In genomic region chr12:83925160-83925703, GRCm38 (mm10) we compare ENCODE assay signal across 16 mouse cellular contexts. TPM values are rescaled to one million over a fixed set of nuclear protein-coding genes. Genes with fewer than 3 reads are reported as not detected.
DNase-seq lines count a peak whose midpoint lies in the region; ATAC-seq lines count a peak whose summit lies in the region.
"Had no signal": no experiment of that assay in that cellular context is flagged by ENCODE, and none has a peak within 500 bp of the region (broad histone marks: within the 10 kb centered on the region; RNA-seq: fewer than 3 reads in every experiment).

No protein-coding gene starts in this region.

- ATAC-seq in lung, embryonic 16.5 days (ENCODE audit: low read depth): no peak
- no peak for ATAC-seq in megakaryocyte-erythroid progenitor cell, adult 5-6 weeks (replicated peaks; ENCODE audit: low FRiP score, low TSS enrichment, poor library complexity, severe bottlenecking)

- intact Hi-C loops in left cerebral cortex, postnatal 14 days (cut with DNase I): loop anchor here (10.0 kb wide), 1 partner anchor 70 kb away; no protein-coding TSS in a partner anchor

- no peaks in the 10 kb centered on the region for H3K27me3 ChIP-seq in lung, embryonic 16.5 days (ENCODE audit: control insufficient read depth, insufficient read depth, low read depth, low read length)
- H3K27me3 ChIP-seq: hindbrain, embryonic 12.5 days; megakaryocyte, embryonic 14.5 days had no signal

- H3K27ac ChIP-seq in lung, embryonic 16.5 days (ENCODE audit: low read length): no peak overlapping the region
- H3K27ac ChIP-seq: hindbrain, embryonic 12.5 days; limb, embryonic 10.5 days had no signal

- H3K9ac ChIP-seq in lung, embryonic 16.5 days (ENCODE audit: low read length): 0 out of 2 replicates have a peak overlapping the region, but pooled peaks have one; percentile 12
- H3K9ac ChIP-seq: hindbrain, embryonic 12.5 days had no signal

- WGBS in lung, embryonic 16.5 days: 48% methylated on average over 7 of the region's 7 CpGs

- H3K9me3 ChIP-seq in lung, embryonic 16.5 days (ENCODE audit: control insufficient read depth, low read length): no peaks in the 10 kb centered on the region
- H3K9me3 ChIP-seq: hindbrain, embryonic 12.5 days; limb, embryonic 10.5 days; megakaryocyte, embryonic 14.5 days had no signal

- H3K4me3 ChIP-seq in lung, embryonic 16.5 days (ENCODE audit: low read length): no peak overlapping the region
- H3K4me3 ChIP-seq: hindbrain, embryonic 12.5 days; limb, embryonic 10.5 days; megakaryocyte, embryonic 14.5 days; myocyte had no signal

- peak; percentile 54 for DNase-seq in heart, adult 11 months
- no peak for DNase-seq in heart, adult 8-10 months (ENCODE audit: low spot score)
- DNase-seq in lung, postnatal 14 days: no peak
- DNase-seq in kidney, postnatal 36 days: peak; percentile 53 to 56
- no peak for DNase-seq in testis, postnatal 14 days (ENCODE audit: low spot score)
- DNase-seq in left cerebral cortex, postnatal 14 days (ENCODE audit: low spot score in 2 of 2): no peak
- DNase-seq: cerebellum, adult 8-10 months; layer of hippocampus, adult 9-11 months; thymus, adult 2 months had no signal

- peaks cover 24% of the 10 kb centered on the region for H3K4me1 ChIP-seq in lung, embryonic 16.5 days (replicated peaks; ENCODE audit: control insufficient read depth, insufficient read depth, low read length)

- H3K36me3 ChIP-seq in lung, embryonic 16.5 days (ENCODE audit: control insufficient read depth, insufficient read depth, low read length): no peaks in the 10 kb centered on the region
- H3K36me3 ChIP-seq: hindbrain, embryonic 12.5 days; limb, embryonic 10.5 days had no signal

- H3K4me2 ChIP-seq in lung, embryonic 16.5 days (ENCODE audit: low read depth, low read length): 0 out of 2 replicates have a peak overlapping the region, but pooled peaks have one; percentile 14
- H3K4me2 ChIP-seq: hindbrain, embryonic 12.5 days had no signal

RNA-seq across cellular contexts. Expression of gene Numb, which starts 3.5 kb away (rescaled TPM):
- total RNA-seq in heart, adult 8-10 months (2022): 10 to 100 TPM; 27.6 to 36.5 (median 29.3) TPM
- polyA plus RNA-seq in lung, embryonic 16.5 days (2015; fragmentation: Nextera tagmentation; extraction: Ambion mirVana): 46.1 and 46.6 TPM in 2 replicates
- total RNA-seq in megakaryocyte-erythroid progenitor cell, adult 5-6 weeks (2014; fragmentation: Nextera tagmentation): 14.6 and 24.8 TPM in 2 replicates
- 8.8 and 11.7 TPM in 2 replicates for total RNA-seq in megakaryocyte-erythroid progenitor cell, adult 5-6 weeks (2017)
- 10 to 100 TPM; 53.9 to 65.2 TPM for total RNA-seq in left cerebral cortex, postnatal 14 days (2021)

RNA-seq across cellular contexts. Expression of gene Riox1, which starts 25.2 kb away (rescaled TPM):
- 1 to 10 TPM; 4.3 to 5.9 (median 4.7) TPM for total RNA-seq in heart, adult 8-10 months (2022)
- 8.1 and 8.9 TPM in 2 replicates for polyA plus RNA-seq in lung, embryonic 16.5 days (2015; fragmentation: Nextera tagmentation; extraction: Ambion mirVana)
- total RNA-seq in megakaryocyte-erythroid progenitor cell, adult 5-6 weeks (2014; fragmentation: Nextera tagmentation): 15.3 and 18.2 TPM in 2 replicates
- total RNA-seq in megakaryocyte-erythroid progenitor cell, adult 5-6 weeks (2017): 12.5 and 15.5 TPM in 2 replicates
- 10 to 100 TPM; 15.5 to 17.8 TPM for total RNA-seq in left cerebral cortex, postnatal 14 days (2021)

RNA-seq across cellular contexts. Expression of gene Heatr4, which starts 59.4 kb away (rescaled TPM):
- not detected for total RNA-seq in heart, adult 8-10 months (2022)
- polyA plus RNA-seq in lung, embryonic 16.5 days (2015; fragmentation: Nextera tagmentation; extraction: Ambion mirVana): not detected in 2 replicates
- total RNA-seq in megakaryocyte-erythroid progenitor cell, adult 5-6 weeks (2014; fragmentation: Nextera tagmentation): not detected in 2 replicates
- total RNA-seq in megakaryocyte-erythroid progenitor cell, adult 5-6 weeks (2017): not detected in 2 replicates
- under 1 TPM; 0.11 to 0.15 TPM for total RNA-seq in left cerebral cortex, postnatal 14 days (2021)
- total RNA-seq: ES-E14 had no signal
- polyA plus RNA-seq: hindbrain, embryonic 12.5 days; limb, embryonic 10.5 days; myocyte; thymus, adult 2 months had no signal

Comparison
In these comparisons a context has a peak if more than half of its experiments do, and no peak if none do; other contexts are left out.
1. DNase-seq: peak in heart, adult 11 months (single experiment) and kidney, postnatal 36 days (2 of 2); none in heart, adult 8-10 months (single experiment), lung, postnatal 14 days (single experiment), testis, postnatal 14 days (single experiment) and left cerebral cortex, postnatal 14 days (0 of 2).